Mouse (Mus musculus) embryonic fibroblast, embryonic 13.5 days (primary cell): Measurements from ENCODE around the gene Nectin4. TPM values are rescaled to one million over a fixed set of nuclear protein-coding genes. Genes with fewer than 3 reads are reported as not detected.

Experiments
- H3K27ac ChIP-seq: 2 replicates; pipeline ENCODE4 v1.5.1; 2012; ENCODE audit warnings: low read length, control low read depth, inconsistent platforms; ENCODE audit not compliant: insufficient read depth
- H3K4me1 ChIP-seq: 2 replicates; pipeline ENCODE4 v1.6.1; 2011; ENCODE audit warnings: low read length; ENCODE audit not compliant: control insufficient read depth, insufficient read depth
- H3K4me3 ChIP-seq: 2 replicates; pipeline ENCODE4 v1.5.1; 2011; ENCODE audit warnings: mild to moderate bottlenecking, control low read depth, low read length; ENCODE audit not compliant: insufficient read depth
- CTCF ChIP-seq: IDR thresholded peaks from 2 replicates; pipeline ENCODE4 v1.5.1; 2011; ENCODE audit warnings: mild to moderate bottlenecking, control low read depth, low read length, moderate library complexity, borderline replicate concordance; ENCODE audit not compliant: insufficient read depth
- POLR2A ChIP-seq: IDR thresholded peaks from 2 replicates; pipeline ENCODE4 v1.6.1; 2011; ENCODE audit warnings: low read depth, mild to moderate bottlenecking, control low read depth, low read length, moderate library complexity
- polyA plus RNA-seq: library from polyadenylated mRNA; stranded (reverse); fragments of >200 nt; gene quantifications from 2 replicates; pipeline ENCODE4 v1.2.4, GENCODE M21; 2011; ENCODE audit warnings: low read depth; ENCODE audit not compliant: missing spikeins, insufficient read length

The Nectin4 gene
- polyA plus RNA-seq, 1 experiment = not detected

- no peaks in the 10 kb centered on the region for H3K4me1 ChIP-seq
- H3K4me3 ChIP-seq = no peak overlapping the region
- H3K27ac ChIP-seq = no peak overlapping the region
- no peak for TF ChIP-seq CTCF
Observed at GRCm38 (mm10) chr1:171356814-171357213, 13.1 kb upstream of the Nectin4 start.

GRCm38 (mm10) chr1:171358421-171358820 lies 11.5 kb upstream of the Nectin4 start:
- Histone ChIP-seq H3K4me3 (no peak overlapping the region), H3K27ac (no peak overlapping the region), H3K4me1 (no peaks in the 10 kb centered on the region)
- TF ChIP-seq CTCF (no peak), POLR2A (no peak)

- TF ChIP-seq CTCF = no peak
- no peak for TF ChIP-seq POLR2A
- H3K4me3 ChIP-seq = no peak overlapping the region; the same call in 1 of the 2 replicates
- H3K4me1 ChIP-seq = no peaks in the 10 kb centered on the region
- no peak overlapping the region for H3K27ac ChIP-seq
Observed at GRCm38 (mm10) chr1:171360253-171360652, 9.6 kb upstream of the Nectin4 start.

GRCm38 (mm10) chr1:171360656-171361055 lies 9.2 kb upstream of the Nectin4 start, which contains the start of gene Klhdc9:
Gene Klhdc9, minus strand, starts transcription at chr1:171360798.
- H3K4me3 ChIP-seq = peak within 1 kb of the TSS; percentile 38
- TF ChIP-seq POLR2A (peak; percentile 49), CTCF (no peak)
- peak within 1 kb of the TSS; percentile 32; the same call in 1 of the 2 replicates for H3K27ac ChIP-seq
- H3K4me1 ChIP-seq = no peaks in the 10 kb centered on the region

- Histone ChIP-seq H3K27ac (peak overlapping the region; percentile 32; the same call in 1 of the 2 replicates), H3K4me1 (no peaks in the 10 kb centered on the region), H3K4me3 (peak overlapping the region; percentile 38)
- TF ChIP-seq POLR2A (no peak), CTCF (peak; percentile 64)
Observed at GRCm38 (mm10) chr1:171361106-171362103, 8.5 kb upstream of the Nectin4 start.

GRCm38 (mm10) chr1:171365934-171366333 lies 4.0 kb upstream of the Nectin4 start:
- H3K27ac ChIP-seq = no peak overlapping the region
- no peaks in the 10 kb centered on the region for H3K4me1 ChIP-seq
- no peak for TF ChIP-seq CTCF
- TF ChIP-seq POLR2A = no peak
- H3K4me3 ChIP-seq = no peak overlapping the region

- Histone ChIP-seq H3K27ac (no peak overlapping the region), H3K4me1 (no peaks in the 10 kb centered on the region), H3K4me3 (no peak overlapping the region)
- no peak for TF ChIP-seq POLR2A
- no peak for TF ChIP-seq CTCF
Observed at GRCm38 (mm10) chr1:171372880-171373279, 3.0 kb downstream of the Nectin4 start.

GRCm38 (mm10) chr1:171373946-171374345 lies 4.0 kb downstream of the Nectin4 start:
- Histone ChIP-seq H3K27ac (no peak overlapping the region), H3K4me3 (no peak overlapping the region), H3K4me1 (no peaks in the 10 kb centered on the region)
- TF ChIP-seq CTCF = no peak
- no peak for TF ChIP-seq POLR2A

GRCm38 (mm10) chr1:171375646-171376097 lies 5.8 kb downstream of the Nectin4 start:
- Histone ChIP-seq H3K4me3 (no peak overlapping the region), H3K27ac (no peak overlapping the region), H3K4me1 (no peaks in the 10 kb centered on the region)
- TF ChIP-seq POLR2A = no peak
- no peak for TF ChIP-seq CTCF

- no peak for TF ChIP-seq CTCF
- no peak for TF ChIP-seq POLR2A
- Histone ChIP-seq H3K4me1 (no peaks in the 10 kb centered on the region), H3K27ac (no peak overlapping the region), H3K4me3 (no peak overlapping the region)
Observed at GRCm38 (mm10) chr1:171378298-171378697, 8.4 kb downstream of the Nectin4 start.
